Mouse (Mus musculus) right cerebral cortex, adult 18-20 months (tissue): Measurements from ENCODE around the gene Plxna4.
"Not testable (repeated sequence)": the region's sequence is repeated elsewhere in the genome, so short reads cannot be mapped to it uniquely, and the experiment has no call there.

Source experiments
- DNase-seq: peaks from one replicate; pipeline ENCODE4 v3.0.0; 2022; ENCODE audit warnings: mixed read lengths

Plxna4 gene

DNA sequence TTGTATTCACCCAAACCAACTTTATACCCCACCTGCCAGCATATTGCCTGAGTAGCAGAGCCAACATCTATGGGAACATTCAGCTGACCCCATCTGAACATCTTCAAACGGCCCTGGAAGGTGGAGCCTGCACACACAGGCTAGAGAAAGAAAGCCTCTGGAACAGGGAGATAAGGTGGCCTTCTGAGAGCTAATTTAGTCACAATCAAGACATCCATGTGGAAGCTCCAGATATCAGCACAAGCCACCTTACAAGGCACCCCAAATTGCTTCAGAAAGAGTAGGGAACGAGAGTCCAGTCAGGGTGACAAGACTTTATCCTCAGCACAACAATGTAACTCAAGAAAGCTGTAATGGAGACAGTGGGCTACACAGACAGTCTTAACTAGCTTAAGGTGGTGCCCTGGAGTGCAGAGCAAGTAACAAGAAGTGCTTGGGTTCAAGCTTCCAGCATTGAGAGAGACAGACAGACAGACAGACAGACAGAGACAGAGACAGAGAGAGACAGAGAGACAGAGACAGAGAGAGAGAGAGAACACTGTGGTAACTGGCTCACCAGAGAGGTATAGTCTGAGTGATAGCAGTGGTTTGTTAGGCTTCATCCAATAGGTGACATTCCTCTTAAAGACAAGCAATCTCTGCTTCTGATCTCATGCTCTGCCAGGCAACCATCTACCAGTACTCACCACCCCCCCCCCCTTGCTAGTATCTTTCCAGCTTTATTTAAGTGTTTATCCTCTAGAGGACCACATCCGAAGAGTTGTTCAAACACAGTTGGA is 53.8 kb downstream of the Plxna4 start:
- DNase-seq: no peak

DNA sequence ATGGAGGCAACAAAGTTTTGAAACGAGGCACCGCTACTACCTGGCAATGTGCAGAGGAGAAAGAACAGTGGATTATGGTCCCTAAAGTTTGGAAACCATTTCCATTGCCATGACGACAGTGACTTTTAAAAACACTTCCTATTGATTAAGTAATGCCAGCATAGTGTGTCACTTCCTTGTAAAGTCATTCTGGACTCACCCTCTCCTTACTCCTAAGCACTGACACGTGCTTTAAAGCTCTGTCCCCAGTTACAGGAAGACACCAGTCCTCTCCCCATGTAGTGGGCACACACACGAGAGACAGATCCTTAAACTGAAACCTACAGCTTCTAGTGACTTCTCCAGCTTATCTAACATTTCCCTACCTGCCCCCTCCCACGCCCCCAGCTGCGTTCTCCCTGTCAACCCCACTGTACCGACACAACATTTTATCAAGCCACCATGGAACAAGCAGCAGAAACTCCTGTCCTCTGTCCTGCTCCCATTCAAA is 59.9 kb downstream of the Plxna4 start:
- no peak for DNase-seq

- no peak for DNase-seq
Measured at GRCm38 (mm10) chr6:32527518-32527917, 60.5 kb downstream of the Plxna4 start.

DNA sequence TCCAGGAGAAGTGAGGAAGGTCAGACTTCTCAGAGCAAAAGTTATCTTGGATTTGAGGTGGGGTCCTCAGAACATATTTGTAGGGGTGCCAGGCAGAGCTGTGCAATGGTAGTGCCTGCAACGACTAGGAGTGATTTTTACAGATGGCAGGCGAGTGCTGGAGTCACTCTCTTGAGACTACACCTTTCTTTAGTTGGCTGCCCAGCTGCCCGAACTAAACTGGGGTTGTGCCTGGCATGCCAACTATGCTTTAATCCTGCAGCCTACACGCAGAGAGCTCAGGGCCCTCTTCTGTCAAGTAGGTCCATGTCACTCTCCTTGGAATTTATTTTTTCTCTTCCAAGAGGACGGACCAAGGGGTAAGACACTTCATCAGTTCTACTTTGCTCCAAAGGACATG is 61.2 kb downstream of the Plxna4 start:
- no peak for DNase-seq

- DNase-seq: no peak
Measured at GRCm38 (mm10) chr6:32520097-32520496, 67.9 kb downstream of the Plxna4 start.

GRCm38 (mm10) chr6:32518617-32519016 is 69.4 kb downstream of the Plxna4 start:
- no peak for DNase-seq

DNA sequence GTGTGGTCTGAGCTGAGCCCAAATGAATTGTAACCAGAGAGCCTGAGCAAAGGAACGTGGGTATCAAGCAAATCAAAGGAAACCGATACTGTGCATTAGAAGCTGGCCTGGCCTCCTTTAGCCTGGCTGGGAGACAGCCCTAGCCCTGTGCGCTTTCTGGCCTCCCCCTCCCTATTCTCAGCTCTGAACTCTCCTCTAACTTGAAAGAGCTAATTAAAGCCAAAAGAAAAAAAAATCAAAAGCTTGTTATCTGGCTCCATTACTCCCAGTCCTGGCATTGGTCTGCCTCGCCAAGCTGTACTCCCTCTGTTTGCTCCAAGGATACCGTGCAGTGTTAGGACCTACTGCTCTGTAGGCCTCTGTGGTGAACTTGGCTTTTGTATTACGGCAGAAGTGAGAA is 73.9 kb downstream of the Plxna4 start:
- DNase-seq: no peak

DNA sequence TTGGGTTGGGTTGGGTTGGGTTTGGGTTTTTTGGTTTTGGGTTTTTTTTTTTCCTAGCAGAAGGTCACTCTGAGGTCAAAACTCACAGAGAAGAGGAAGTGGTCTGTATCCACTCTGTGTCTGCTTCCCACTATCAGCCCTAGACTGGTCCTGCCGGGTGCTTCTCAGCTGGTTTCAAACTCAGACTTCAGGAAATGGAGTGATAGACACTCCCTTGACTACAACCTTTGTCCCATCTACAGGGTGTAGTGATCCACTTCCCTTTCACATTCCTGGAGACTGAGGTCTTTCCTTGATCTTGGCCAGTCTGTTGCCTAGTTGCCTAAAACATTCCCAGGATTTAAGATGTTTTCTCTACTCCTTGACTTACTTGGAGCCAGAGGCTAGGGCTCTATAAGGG is 76.0 kb downstream of the Plxna4 start:
- no peak for DNase-seq

- no peak for DNase-seq
Measured at GRCm38 (mm10) chr6:32510924-32511323, 77.1 kb downstream of the Plxna4 start.

DNA sequence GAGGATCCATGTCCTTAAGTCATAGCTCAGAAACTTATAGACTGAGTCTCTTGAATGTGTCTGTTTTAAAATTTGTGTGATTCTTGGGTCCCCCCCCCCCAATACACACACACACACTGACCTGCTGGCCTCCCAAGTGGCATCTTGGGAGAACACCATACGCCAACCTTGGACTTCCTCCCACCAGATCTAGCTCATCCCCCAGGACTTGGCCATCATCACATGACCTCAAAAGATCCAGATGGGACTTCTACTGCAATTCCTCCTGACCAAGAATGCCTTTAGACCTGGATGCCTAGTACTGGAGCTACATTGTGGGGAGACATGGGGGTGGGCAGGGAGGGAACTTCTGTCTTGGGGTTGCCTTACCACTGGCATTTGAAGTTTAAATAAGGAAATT is 77.5 kb downstream of the Plxna4 start:
- no peak for DNase-seq

GRCm38 (mm10) chr6:32509046-32509445 is 78.9 kb downstream of the Plxna4 start:
- no peak for DNase-seq

GRCm38 (mm10) chr6:32504963-32505362 is 83.0 kb downstream of the Plxna4 start:
- DNase-seq: no peak

- not testable (repeated sequence) for DNase-seq
Measured at GRCm38 (mm10) chr6:32501186-32501585, 86.8 kb downstream of the Plxna4 start.

DNA sequence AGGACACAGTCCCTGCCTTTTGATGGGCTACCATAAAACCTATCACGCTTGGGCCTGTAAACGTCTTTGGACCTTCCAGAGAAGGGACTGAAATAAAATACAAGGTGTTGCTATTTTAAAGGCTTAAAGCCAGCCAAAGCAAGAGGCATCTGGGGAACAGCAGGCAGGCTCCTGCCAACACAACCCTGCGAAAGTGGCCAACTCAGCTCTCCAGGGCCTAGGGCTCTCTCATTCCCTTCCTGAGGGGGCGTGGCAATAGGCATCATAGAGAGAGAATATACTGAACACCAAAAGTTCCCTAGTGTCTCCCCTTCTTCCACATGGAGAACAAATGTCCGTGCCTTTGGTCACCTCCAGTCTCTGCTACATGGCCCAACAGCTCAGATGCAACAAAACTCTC is 89.9 kb downstream of the Plxna4 start:
- DNase-seq: no peak

- no peak for DNase-seq
Measured at GRCm38 (mm10) chr6:32496109-32496508, 91.9 kb downstream of the Plxna4 start.

DNA sequence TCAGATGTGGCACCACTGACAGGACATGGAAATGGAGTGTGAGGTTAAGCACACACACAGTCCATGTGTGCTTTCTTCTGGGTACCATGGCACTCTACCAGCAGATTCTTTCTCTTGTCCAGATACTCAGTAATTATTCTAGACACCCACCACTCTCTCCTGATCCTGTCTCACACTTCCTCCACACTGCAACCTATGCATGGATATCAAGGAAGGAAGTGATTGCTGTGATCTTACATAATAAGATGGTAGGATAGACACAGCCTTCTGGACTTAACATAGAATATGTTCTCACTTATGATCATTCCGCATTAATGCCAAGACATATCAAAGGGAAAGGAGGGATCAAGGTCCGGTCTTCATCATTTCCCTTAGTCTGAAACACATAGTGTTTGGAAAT is 92.5 kb downstream of the Plxna4 start:
- DNase-seq: no peak

DNA sequence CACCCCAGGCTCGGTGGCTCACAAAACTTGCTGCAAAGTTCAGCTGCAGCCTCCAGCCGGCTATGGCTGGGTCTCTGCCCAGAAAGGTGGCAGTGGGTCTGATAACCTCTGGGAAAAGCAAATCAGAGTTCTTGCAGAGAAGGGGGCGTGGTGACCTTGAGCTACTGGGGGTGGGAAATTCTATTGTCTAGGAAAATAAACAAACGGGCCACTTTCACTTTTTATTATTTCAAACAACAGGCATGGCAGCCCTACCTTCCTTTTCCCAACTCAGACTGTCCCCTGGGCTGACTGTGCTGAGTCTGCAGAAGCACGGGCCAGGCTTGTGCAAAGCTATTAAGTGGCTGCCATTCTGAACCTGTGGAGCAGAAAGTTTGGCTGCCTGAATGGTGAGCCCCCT is 94.4 kb downstream of the Plxna4 start:
- no peak for DNase-seq

DNA sequence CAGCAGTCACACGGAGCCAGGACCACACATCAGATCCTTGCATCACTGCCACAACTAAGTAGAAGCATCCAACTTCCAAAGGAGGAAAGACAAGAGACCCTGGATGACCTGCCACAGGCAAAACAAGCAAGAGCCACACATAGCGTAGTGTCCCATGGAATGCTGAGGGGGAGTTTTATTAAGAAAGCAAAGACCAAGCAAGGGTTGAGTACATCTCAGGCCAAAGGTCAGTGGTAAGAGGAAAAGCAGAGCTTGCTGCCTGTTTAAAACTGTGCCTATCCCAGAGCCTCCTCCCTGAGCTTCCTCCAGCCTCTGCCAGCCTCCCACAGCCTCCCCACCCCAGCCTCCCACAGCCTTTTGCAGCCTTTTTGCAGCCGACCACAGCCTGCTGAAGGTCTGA is 100.9 kb downstream of the Plxna4 start:
- no peak for DNase-seq

GRCm38 (mm10) chr6:32482469-32482868 is 105.5 kb downstream of the Plxna4 start:
- DNase-seq: no peak

DNA sequence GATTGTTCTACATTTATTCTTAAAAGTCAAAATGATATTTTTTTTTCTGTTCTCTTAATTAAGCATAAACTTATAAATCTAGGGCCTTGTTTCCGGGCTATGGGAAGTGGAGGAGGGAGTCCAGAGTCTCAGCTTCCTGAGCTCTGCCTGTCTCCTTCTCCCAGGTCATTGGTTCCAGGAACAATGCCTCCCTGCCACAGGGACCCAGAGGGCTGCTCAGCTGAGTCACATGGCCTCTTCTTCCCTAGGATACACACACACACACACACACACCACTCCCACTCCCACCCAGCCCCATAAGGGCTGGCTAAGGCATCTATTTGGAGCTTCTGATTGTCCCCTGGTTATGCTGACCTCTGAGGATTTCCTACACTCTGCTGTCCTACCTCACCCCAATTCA is 107.3 kb downstream of the Plxna4 start:
- DNase-seq: no peak

DNA sequence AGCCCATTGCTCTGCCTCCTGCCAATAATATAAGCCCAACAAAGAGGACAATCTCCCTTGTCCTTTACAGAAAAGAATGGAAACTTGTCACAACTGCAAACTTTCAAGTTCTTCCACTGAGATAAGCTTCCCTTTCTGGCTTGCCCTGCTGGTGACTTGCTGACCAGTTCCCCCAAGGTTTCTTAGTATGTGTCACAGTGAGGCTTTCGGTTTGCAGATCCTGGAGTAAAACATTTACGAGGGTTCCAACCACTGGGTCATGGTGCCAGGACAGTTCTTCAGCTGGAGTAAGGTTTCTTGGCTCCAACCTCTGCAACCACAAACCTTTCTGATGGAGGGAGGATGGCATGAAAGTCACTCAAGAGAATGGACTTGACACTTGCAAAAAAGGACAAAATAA is 108.2 kb downstream of the Plxna4 start:
- no peak for DNase-seq

GRCm38 (mm10) chr6:32479193-32479758 is 108.7 kb downstream of the Plxna4 start:
- DNase-seq: peak; percentile 59

DNA sequence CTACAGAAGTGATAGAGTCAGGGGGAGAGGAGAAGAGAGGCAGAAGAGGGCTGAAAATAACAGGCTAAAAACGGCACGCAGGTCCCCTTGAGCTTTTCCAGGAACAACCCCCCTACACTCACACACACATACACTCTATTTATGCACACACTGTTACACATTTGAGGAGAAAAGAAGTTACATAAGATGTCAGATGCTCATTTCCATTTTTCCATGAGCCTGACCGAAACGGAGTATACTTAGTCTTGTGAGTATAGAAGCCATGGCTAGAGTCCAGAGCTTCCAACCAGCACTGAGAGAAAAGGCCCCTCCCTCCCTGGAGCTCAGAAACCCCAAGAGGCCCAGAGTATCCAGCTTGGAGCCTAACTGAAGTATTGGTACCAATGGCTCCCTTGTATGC is 112.0 kb downstream of the Plxna4 start:
- peak; percentile 76 for DNase-seq

GRCm38 (mm10) chr6:32472062-32472461 is 115.9 kb downstream of the Plxna4 start:
- no peak for DNase-seq

DNA sequence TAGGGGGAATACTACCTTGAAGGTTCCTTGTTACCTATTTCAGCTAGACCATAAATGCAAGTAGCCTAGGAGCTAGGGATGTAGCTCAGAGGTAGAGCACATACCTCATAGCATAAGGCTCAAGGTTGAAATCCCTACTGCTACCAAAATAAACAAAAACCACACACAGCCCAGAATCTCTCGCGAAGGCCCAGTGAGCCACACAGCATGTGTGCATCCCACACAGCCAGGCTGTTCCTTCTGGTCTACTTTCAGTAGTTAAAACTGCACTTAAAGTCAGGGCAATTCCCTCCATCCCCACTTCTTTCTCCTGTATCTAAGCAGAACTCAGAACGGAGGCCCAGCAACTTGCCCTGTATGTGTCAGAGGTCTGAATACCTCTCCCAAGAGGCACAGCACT is 116.4 kb downstream of the Plxna4 start:
- peak; percentile 68 for DNase-seq
